Mouse (Mus musculus) G1E (cell line): ENCODE measurements at regions not wholly inside any gene's neighbourhood (a gene's known extent, or its start where the extent isn't known, plus 50 kb on each side); places are given as distances from the start of the nearest gene placed in this dataset.

ENCODE experiments used
- CTCF ChIP-seq: IDR thresholded peaks from 2 replicates; pipeline ENCODE4 v1.5.1; 2012; ENCODE audit warnings: low read depth, low read length, inconsistent platforms, mixed read lengths
- TAL1 ChIP-seq: conservative IDR thresholded peaks from 2 replicates; pipeline ENCODE4 v1.6.1; 2012; ENCODE audit warnings: low read depth, low read length, inconsistent platforms, mixed read lengths

- TF ChIP-seq TAL1 (no peak), CTCF (no peak)
These were observed 420.5 kb downstream of the Lrig3 start for GRCm38 (mm10) chr10:126386430-126386829.
